Mouse (Mus musculus) C2C12 (cell line): ENCODE results near the gene Lcn9.

Experiments
- CEBPB ChIP-seq: IDR thresholded peaks from one replicate; pipeline ENCODE4 v1.6.1; 2011; ENCODE audit warnings: low read depth, mild to moderate bottlenecking, control low read depth, moderate library complexity
- CTCF ChIP-seq: IDR thresholded peaks from one replicate; pipeline ENCODE4 v1.5.1; 2011; ENCODE audit not compliant: control insufficient read depth, insufficient read depth, insufficient read length
- MAX ChIP-seq: IDR thresholded peaks from one replicate; pipeline ENCODE4 v1.6.1; 2011; ENCODE audit warnings: mild to moderate bottlenecking, control low read depth
- USF1 ChIP-seq: IDR thresholded peaks from one replicate; pipeline ENCODE4 v1.6.1; 2011; ENCODE audit warnings: low read depth, mild to moderate bottlenecking, control low read depth, moderate library complexity

- TF ChIP-seq CTCF (no peak), USF1 (no peak), MAX (no peak), CEBPB (no peak)
Measured at GRCm38 (mm10) chr2:25844097-25844496, 21.1 kb downstream of the Lcn9 start.
